Mouse (Mus musculus) kidney, embryonic 16.5 days (tissue): ENCODE results near the gene H2afy. TPM values are rescaled to one million over a fixed set of nuclear protein-coding genes. Genes with fewer than 3 reads are reported as not detected.

Experiments used
- polyA plus RNA-seq: library from polyadenylated mRNA; unstranded; fragments of >200 nt; fragmentation: Nextera tagmentation; extraction: Ambion mirVana; gene quantifications from 2 replicates; pipeline ENCODE4 v1.2.1, GENCODE M21; 2015

Gene H2afy
- polyA plus RNA-seq, 1 experiment from 2014 or later: 367 TPM

Other genes starting within 250 kb of the H2afy start
- gene Tifab, start 42.5 kb upstream of the H2afy start, polyA plus RNA-seq: 1.5 and 2.4 TPM in 2 replicates
- gene Neurog1, start 115.8 kb upstream of the H2afy start, polyA plus RNA-seq: not detected in 2 replicates
- gene Cxcl14, start 160.2 kb upstream of the H2afy start, polyA plus RNA-seq: 23.4 and 25.1 TPM in 2 replicates